Mouse (Mus musculus) kidney, embryonic 15.5 days (tissue): ENCODE data around the gene Kcnh8. TPM values are rescaled to one million over a fixed set of nuclear protein-coding genes. Genes with fewer than 3 reads are reported as not detected.

Experiments
- ATAC-seq: fragments of 200-750 bp; cut with Nextera tagmentation; replicated peaks from 2 replicates; pipeline ENCODE4 v1.8.0; 2017; ENCODE audit warnings: moderate TSS enrichment; ENCODE audit not compliant: low FRiP score
- H3K27ac ChIP-seq: fragments of 300-500 bp; sonication (generic); 2 replicates; pipeline ENCODE4 v1.5.1; 2015; ENCODE audit warnings: mild to moderate bottlenecking, inconsistent platforms
- H3K27me3 ChIP-seq: fragments of 300-500 bp; sonication (generic); 2 replicates; pipeline ENCODE4 v1.6.1; 2015; ENCODE audit warnings: inconsistent platforms
- H3K36me3 ChIP-seq: fragments of 300-500 bp; sonication (generic); 2 replicates; pipeline ENCODE4 v1.6.1; 2015; ENCODE audit warnings: inconsistent platforms
- H3K4me1 ChIP-seq: fragments of 300-500 bp; sonication (generic); 2 replicates; pipeline ENCODE4 v1.6.1; 2015; ENCODE audit warnings: inconsistent platforms
- H3K4me2 ChIP-seq: fragments of 300-500 bp; sonication (generic); 2 replicates; pipeline ENCODE4 v1.6.1; 2015; ENCODE audit warnings: moderate library complexity, mild to moderate bottlenecking, inconsistent platforms
- H3K4me3 ChIP-seq: fragments of 300-500 bp; sonication (generic); replicated peaks from 2 replicates; pipeline ENCODE4 v1.5.1; 2015; ENCODE audit warnings: mild to moderate bottlenecking, inconsistent platforms
- H3K9ac ChIP-seq: fragments of 300-500 bp; sonication (generic); 2 replicates; pipeline ENCODE4 v1.6.1; 2015; ENCODE audit warnings: mild to moderate bottlenecking, inconsistent platforms
- H3K9me3 ChIP-seq: fragments of 300-500 bp; sonication (generic); replicated peaks from 2 replicates; pipeline ENCODE4 v1.6.1; 2016; ENCODE audit warnings: inconsistent platforms
- WGBS: fragments of 180-500 bp; shearing (Covaris S2); methylation state at CpG from one replicate; pipeline ENCODE4 v1.1.7; 2015; ENCODE audit warnings: mixed read lengths; 5-methylcytosine and 5-hydroxymethylcytosine counted together
- polyA plus RNA-seq: library from polyadenylated mRNA; unstranded; fragments of >200 nt; fragmentation: Nextera tagmentation; extraction: Ambion mirVana; gene quantifications from 2 replicates; pipeline ENCODE4 v1.2.1, GENCODE M21; 2015

Kcnh8 gene
- polyA plus RNA-seq, 1 experiment from 2014 or later: 0.78 TPM

DNA sequence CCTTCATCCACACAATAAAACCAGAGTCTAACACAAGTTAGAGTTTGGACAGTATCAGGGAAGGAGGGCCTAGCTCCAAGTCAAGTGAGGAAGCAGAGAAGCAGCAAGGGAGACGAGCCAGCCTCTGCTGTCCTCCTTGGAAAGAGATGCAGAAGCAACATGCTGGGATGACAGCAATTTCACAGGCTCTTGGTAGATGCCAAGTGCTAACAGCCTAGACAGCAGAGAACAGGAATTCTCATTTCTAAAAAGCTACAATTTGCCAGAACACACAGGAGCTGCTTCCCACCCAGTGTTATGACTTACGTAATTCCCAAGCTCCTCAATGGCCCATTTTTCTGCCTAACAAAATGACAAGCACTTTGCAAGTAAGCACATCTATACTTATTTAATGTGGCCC, 277.5 kb downstream of the Kcnh8 start:
- no peaks in the 10 kb centered on the region for H3K27me3 ChIP-seq
- no peak overlapping the region for H3K27ac ChIP-seq
- WGBS: 77% methylated on average over 2 of the region's 2 CpGs
- no peaks in the 10 kb centered on the region for H3K9me3 ChIP-seq
- no peak overlapping the region for H3K4me3 ChIP-seq
- no peaks in the 10 kb centered on the region for H3K36me3 ChIP-seq
- ATAC-seq: no peak
- H3K4me1 ChIP-seq: no peaks in the 10 kb centered on the region
- no peak overlapping the region for H3K4me2 ChIP-seq
- no peak overlapping the region for H3K9ac ChIP-seq

DNA sequence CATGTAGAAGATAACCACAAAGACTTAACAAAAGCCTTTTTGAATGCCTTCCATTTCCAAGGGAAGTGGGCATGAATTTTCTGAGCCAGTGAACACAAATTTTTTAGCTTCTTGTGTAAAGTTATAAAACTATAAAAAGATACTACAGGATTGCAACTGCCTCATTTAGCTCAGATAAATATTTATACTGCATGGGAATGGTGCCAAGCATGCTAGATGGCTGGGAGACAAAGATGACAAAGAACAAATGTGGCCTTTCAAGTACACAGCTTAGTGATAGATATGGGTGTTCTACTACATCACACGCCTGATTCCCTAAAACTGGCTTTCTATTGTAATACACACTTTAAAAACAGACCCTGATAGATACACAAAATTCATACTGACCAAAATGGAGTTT, 282.7 kb downstream of the Kcnh8 start:
- 77% methylated on average over 1 of the region's 1 CpGs for WGBS
- ATAC-seq: no peak
- H3K4me3 ChIP-seq: no peak overlapping the region

DNA sequence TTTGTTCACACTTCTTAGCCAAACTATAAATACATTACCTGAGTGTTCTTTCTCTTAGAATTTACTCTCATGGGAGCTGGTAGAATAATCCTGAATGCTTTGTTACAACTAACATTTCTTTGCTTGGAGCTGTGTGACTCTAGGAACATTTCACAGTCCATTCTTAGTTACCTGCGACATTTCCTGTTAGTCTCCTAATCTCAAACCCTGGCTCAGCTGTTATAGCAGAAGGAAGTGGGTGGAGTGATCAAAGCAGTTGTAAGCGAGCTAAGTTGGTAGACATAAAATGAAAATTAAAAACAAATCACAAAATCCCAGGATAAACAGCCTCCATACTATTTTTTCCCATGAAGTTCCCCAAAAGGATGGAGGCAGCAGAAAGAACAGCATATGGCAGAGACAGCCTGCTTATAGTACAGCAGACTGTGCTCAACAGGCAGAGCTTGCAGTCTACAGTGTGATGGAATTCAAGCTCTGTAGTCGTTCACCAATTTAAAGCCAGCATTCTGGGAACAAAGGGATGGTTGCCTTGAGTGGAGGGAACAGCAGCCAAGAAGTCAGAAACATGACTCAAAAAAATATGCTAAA, 318.1 kb downstream of the Kcnh8 start:
- no peak overlapping the region for H3K4me2 ChIP-seq
- H3K36me3 ChIP-seq: no peaks in the 10 kb centered on the region
- 69% methylated on average over 3 of the region's 3 CpGs for WGBS
- H3K27me3 ChIP-seq: no peaks in the 10 kb centered on the region
- H3K9ac ChIP-seq: no peak overlapping the region
- H3K4me3 ChIP-seq: no peak overlapping the region
- ATAC-seq: no peak
- no peaks in the 10 kb centered on the region for H3K4me1 ChIP-seq
- no peak overlapping the region for H3K27ac ChIP-seq
- no peaks in the 10 kb centered on the region for H3K9me3 ChIP-seq

More for the DNA sequence above, 282.7 kb downstream of the Kcnh8 start:
- H3K4me1 ChIP-seq: no peaks in the 10 kb centered on the region
- H3K9ac ChIP-seq: no peak overlapping the region
- H3K9me3 ChIP-seq: no peaks in the 10 kb centered on the region
- no peak overlapping the region for H3K27ac ChIP-seq
- no peaks in the 10 kb centered on the region for H3K36me3 ChIP-seq
- H3K27me3 ChIP-seq: no peaks in the 10 kb centered on the region
- no peak overlapping the region for H3K4me2 ChIP-seq

DNA sequence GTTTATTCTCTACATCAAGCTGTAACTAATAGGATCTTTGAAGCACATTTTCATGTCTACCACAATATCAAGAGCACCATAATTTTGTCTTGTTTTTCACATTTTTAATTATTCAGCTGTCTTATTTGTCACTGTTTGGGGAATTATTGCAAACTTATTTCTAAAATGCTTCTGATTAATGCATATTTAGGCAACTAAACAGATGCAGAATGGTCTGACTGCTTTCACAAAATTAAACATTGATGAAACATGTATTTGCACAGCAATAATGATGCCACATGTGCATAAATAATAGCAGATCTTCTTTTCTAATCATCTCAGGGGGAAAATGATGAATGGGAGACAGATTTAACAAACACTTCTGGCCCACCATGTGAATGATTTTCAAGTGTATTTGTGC, 341.5 kb downstream of the Kcnh8 start:
- no peak for ATAC-seq
- H3K36me3 ChIP-seq: no peaks in the 10 kb centered on the region
- no peaks in the 10 kb centered on the region for H3K27me3 ChIP-seq
- no peak overlapping the region for H3K4me3 ChIP-seq
- H3K27ac ChIP-seq: no peak overlapping the region
- H3K4me1 ChIP-seq: no peaks in the 10 kb centered on the region
- no peak overlapping the region for H3K4me2 ChIP-seq
- H3K9me3 ChIP-seq: no peaks in the 10 kb centered on the region
- H3K9ac ChIP-seq: no peak overlapping the region

DNA sequence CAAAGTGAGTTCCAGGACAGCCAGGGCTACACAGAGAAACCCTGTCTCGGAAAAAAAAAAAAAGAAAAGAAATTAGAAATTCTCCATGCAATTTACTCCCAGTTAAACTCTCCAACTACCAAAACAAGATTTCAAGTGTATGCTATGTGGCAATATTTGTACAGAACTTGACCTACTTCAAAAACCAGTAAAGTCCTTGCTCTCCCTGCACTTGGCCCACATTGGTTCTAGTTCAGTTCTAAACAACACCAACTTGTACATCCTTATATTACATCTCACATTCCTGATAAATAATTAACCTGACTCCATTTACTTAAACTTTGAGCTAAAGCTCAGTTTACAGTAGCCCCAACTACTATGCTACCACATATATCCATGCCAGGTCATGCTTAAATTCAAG, 370.2 kb downstream of the Kcnh8 start:
- no peak for ATAC-seq

GRCm38 (mm10) chr17:52980958-52981357, 378.4 kb downstream of the Kcnh8 start:
- WGBS: 92% methylated on average over 4 of the region's 4 CpGs
- Histone ChIP-seq H3K9me3 (no peaks in the 10 kb centered on the region), H3K4me2 (no peak overlapping the region), H3K27ac (no peak overlapping the region), H3K36me3 (no peaks in the 10 kb centered on the region), H3K27me3 (no peaks in the 10 kb centered on the region), H3K4me3 (no peak overlapping the region), H3K4me1 (no peaks in the 10 kb centered on the region), H3K9ac (no peak overlapping the region)
- ATAC-seq: no peak

More for the DNA sequence above, 370.2 kb downstream of the Kcnh8 start:
- Histone ChIP-seq H3K27me3 (no peaks in the 10 kb centered on the region), H3K27ac (no peak overlapping the region), H3K36me3 (no peaks in the 10 kb centered on the region), H3K4me1 (no peaks in the 10 kb centered on the region), H3K9ac (no peak overlapping the region), H3K4me2 (no peak overlapping the region), H3K9me3 (no peaks in the 10 kb centered on the region), H3K4me3 (no peak overlapping the region)
- WGBS: 79% methylated on average over 1 of the region's 1 CpGs
